Mouse (Mus musculus) MEL (cell line): Measurements from ENCODE around the gene Ntng1.
A peak's percentile ranks its signal among the peaks of the same experiment; 100 is the strongest.

Experiments
- CTCF ChIP-seq, 3 experiments: IDR thresholded peaks in 2 of 3; conservative IDR thresholded peaks in 1 of 3; 2 replicates each; pipeline ENCODE4 v1.5.1; 2011 to 2012; ENCODE audit warnings: low read length in 3 of 3, low read depth in 2 of 3, mild to moderate bottlenecking in 2 of 3, improper control_type of control experiment in 1 of 3, inconsistent platforms in 1 of 3, mixed read lengths in 1 of 3, moderate library complexity in 1 of 3; ENCODE audit not compliant: control insufficient read depth in 1 of 3, insufficient read depth in 1 of 3, poor library complexity in 1 of 3, severe bottlenecking in 1 of 3
- EP300 ChIP-seq, 2 experiments: IDR thresholded peaks; 2 replicates each; pipeline ENCODE4 v1.6.1; 2011; ENCODE audit warnings: improper control_type of control experiment in 2 of 2, low read length in 2 of 2, low read depth in 1 of 2, mild to moderate bottlenecking in 1 of 2
- GATA1 ChIP-seq: IDR thresholded peaks from 2 replicates; pipeline ENCODE4 v1.6.1; 2011; ENCODE audit warnings: low read depth, low read length, improper control_type of control experiment
- HCFC1 ChIP-seq: IDR thresholded peaks from 2 replicates; pipeline ENCODE4 v1.6.1; 2012; ENCODE audit warnings: low read depth, mild to moderate bottlenecking, inconsistent platforms, low read length, improper control_type of control experiment, moderate library complexity
- JUND ChIP-seq: IDR thresholded peaks from 2 replicates; pipeline ENCODE4 v1.6.1; 2011; ENCODE audit warnings: low read depth, mild to moderate bottlenecking, improper control_type of control experiment, low read length
- MYC ChIP-seq: IDR thresholded peaks from 2 replicates; pipeline ENCODE4 v1.6.1; 2011; ENCODE audit warnings: low read depth, mild to moderate bottlenecking, low read length, improper control_type of control experiment, moderate library complexity
- TCF12 ChIP-seq: IDR thresholded peaks from 2 replicates; pipeline ENCODE4 v1.6.1; 2014; ENCODE audit warnings: low read depth, mild to moderate bottlenecking, inconsistent platforms, low read length, improper control_type of control experiment, moderate library complexity
- USF1 ChIP-seq: IDR thresholded peaks from 2 replicates; pipeline ENCODE4 v1.6.1; 2014; ENCODE audit warnings: low read depth, mild to moderate bottlenecking, inconsistent platforms, low read length, improper control_type of control experiment, moderate library complexity
- USF2 ChIP-seq, 2 experiments: IDR thresholded peaks; 2 replicates each; pipeline ENCODE4 v1.6.1; 2011 to 2012; ENCODE audit warnings: improper control_type of control experiment in 2 of 2, low read length in 2 of 2, borderline replicate concordance in 1 of 2, inconsistent platforms in 1 of 2, low read depth in 1 of 2, mild to moderate bottlenecking in 1 of 2; ENCODE audit not compliant: insufficient read depth in 1 of 2

DNA sequence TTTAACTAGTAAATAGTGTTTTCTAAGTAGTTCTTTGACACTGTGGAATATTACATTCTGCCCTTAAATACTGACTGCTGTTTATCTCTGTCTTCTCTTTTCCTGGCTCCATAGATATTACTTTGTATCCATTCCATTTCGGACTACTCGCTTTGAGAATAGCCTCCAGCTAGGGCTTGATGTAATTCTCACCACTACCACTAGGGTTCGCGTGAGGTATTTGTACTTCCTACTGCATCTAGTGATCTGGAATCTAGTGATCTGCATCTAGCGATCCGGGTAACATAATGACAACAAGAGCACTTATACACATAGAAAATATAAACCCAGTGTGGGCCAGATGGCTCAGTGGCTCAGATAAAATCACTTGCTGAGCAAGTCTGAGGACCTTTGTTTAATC lies 14.2 kb downstream of the Ntng1 start:
- TF ChIP-seq JUND: no peak
- no peak for TF ChIP-seq TCF12
- TF ChIP-seq EP300 (IDR thresholded peaks at IDR 0.05; ENCODE audit: low read depth in 1 of 2, low read length in 2 of 2): no peak
- peak in 2 of 3 experiments; percentile 28 to 29; a peak in 3 of 6 replicates for TF ChIP-seq CTCF (IDR thresholded peaks at IDR 0.05 in 2 of 3, conservative IDR thresholded peaks at IDR 0.05 in 1 of 3; ENCODE audit: control insufficient read depth in 1 of 3, insufficient read depth in 1 of 3, low read depth in 2 of 3, low read length in 3 of 3, poor library complexity in 1 of 3, severe bottlenecking in 1 of 3)
- TF ChIP-seq USF2 (IDR thresholded peaks at IDR 0.05; ENCODE audit: borderline replicate concordance in 1 of 2, insufficient read depth in 1 of 2, low read depth in 1 of 2, low read length in 2 of 2): no peak
- TF ChIP-seq HCFC1: no peak
- no peak for TF ChIP-seq MYC
- TF ChIP-seq USF1: no peak
- no peak for TF ChIP-seq GATA1
